Mouse (Mus musculus): ENCODE data around the gene Pum2. TPM values are rescaled to one million over a fixed set of nuclear protein-coding genes. Genes with fewer than 3 reads are reported as not detected.

The Pum2 gene
- polyA plus RNA-seq, 2 experiments = 57.5 to 64.3 TPM

- no peak for ATAC-seq (ENCODE audit: low FRiP score, low read depth)
- Histone ChIP-seq H3K27me3 (ENCODE audit: control insufficient read depth, insufficient read depth, low read length) (no peaks in the 10 kb centered on the region), H3K27ac (replicated peaks; ENCODE audit: low read depth, low read length) (no peak overlapping the region), H3K4me1 (ENCODE audit: control insufficient read depth, insufficient read depth, low read length) (0 out of 2 replicates have a peak, but pooled peaks cover 6% of the 10 kb centered on the region), H3K36me3 (ENCODE audit: control insufficient read depth, insufficient read depth, low read length) (peaks cover 57% of the 10 kb centered on the region), H3K9ac (ENCODE audit: low read depth, low read length, severe bottlenecking) (no peak overlapping the region), H3K4me3 (replicated peaks; ENCODE audit: low read length) (no peak overlapping the region), H3K4me2 (replicated peaks; ENCODE audit: low read depth, low read length, severe bottlenecking) (no peak overlapping the region), H3K9me3 (ENCODE audit: control insufficient read depth, low read length) (no peaks in the 10 kb centered on the region)
- 39% methylated on average over 2 of the region's 2 CpGs for WGBS
- peak; percentile 9 for DNase-seq (ENCODE audit: low spot score)
- TF ChIP-seq POLR2A (IDR thresholded peaks at IDR 0.05; ENCODE audit: borderline replicate concordance, extremely low read depth, insufficient read depth, insufficient read length) = no peak
Observed at GRCm38 (mm10) chr12:8728739-8729138, 54.8 kb downstream of the Pum2 start.

- H3K4me1 ChIP-seq (ENCODE audit: control insufficient read depth, insufficient read depth, low read length) = no peaks in the 10 kb centered on the region
- ATAC-seq (ENCODE audit: low FRiP score, low read depth) (no peak), DNase-seq (ENCODE audit: low spot score) (no peak)
- no peak for TF ChIP-seq POLR2A (IDR thresholded peaks at IDR 0.05; ENCODE audit: borderline replicate concordance, extremely low read depth, insufficient read depth, insufficient read length)
- H3K27me3 ChIP-seq (ENCODE audit: control insufficient read depth, insufficient read depth, low read length) = no peaks in the 10 kb centered on the region
- no peak overlapping the region for H3K27ac ChIP-seq (replicated peaks; ENCODE audit: low read depth, low read length)
- no peaks in the 10 kb centered on the region for H3K9me3 ChIP-seq (ENCODE audit: control insufficient read depth, low read length)
- no peak overlapping the region for H3K4me3 ChIP-seq (replicated peaks; ENCODE audit: low read length)
- no peak overlapping the region for H3K4me2 ChIP-seq (replicated peaks; ENCODE audit: low read depth, low read length, severe bottlenecking)
- H3K36me3 ChIP-seq (ENCODE audit: control insufficient read depth, insufficient read depth, low read length) = peaks cover 63% of the 10 kb centered on the region
- WGBS = 97% methylated on average over 2 of the region's 2 CpGs
- no peak overlapping the region for H3K9ac ChIP-seq (ENCODE audit: low read depth, low read length, severe bottlenecking)
Observed at GRCm38 (mm10) chr12:8753654-8754053, 79.7 kb downstream of the Pum2 start.

GRCm38 (mm10) chr12:8754116-8754515 lies 80.2 kb downstream of the Pum2 start:
- Histone ChIP-seq H3K9me3 (ENCODE audit: control insufficient read depth, low read length) (no peaks in the 10 kb centered on the region), H3K27me3 (ENCODE audit: control insufficient read depth, insufficient read depth, low read length) (no peaks in the 10 kb centered on the region), H3K4me3 (replicated peaks; ENCODE audit: low read length) (no peak overlapping the region), H3K4me2 (replicated peaks; ENCODE audit: low read depth, low read length, severe bottlenecking) (no peak overlapping the region), H3K36me3 (ENCODE audit: control insufficient read depth, insufficient read depth, low read length) (peaks cover 59% of the 10 kb centered on the region), H3K9ac (ENCODE audit: low read depth, low read length, severe bottlenecking) (no peak overlapping the region), H3K4me1 (ENCODE audit: control insufficient read depth, insufficient read depth, low read length) (no peaks in the 10 kb centered on the region), H3K27ac (replicated peaks; ENCODE audit: low read depth, low read length) (no peak overlapping the region)
- no peak for TF ChIP-seq POLR2A (IDR thresholded peaks at IDR 0.05; ENCODE audit: borderline replicate concordance, extremely low read depth, insufficient read depth, insufficient read length)
- DNase-seq (ENCODE audit: low spot score) (no peak), ATAC-seq (ENCODE audit: low FRiP score, low read depth) (no peak)
- WGBS = 85% methylated on average over 4 of the region's 4 CpGs

- no peaks in the 10 kb centered on the region for H3K27me3 ChIP-seq (ENCODE audit: control insufficient read depth, insufficient read depth, low read length)
- no peak overlapping the region for H3K4me3 ChIP-seq (replicated peaks; ENCODE audit: low read length)
- no peak overlapping the region for H3K4me2 ChIP-seq (replicated peaks; ENCODE audit: low read depth, low read length, severe bottlenecking)
- H3K36me3 ChIP-seq (ENCODE audit: control insufficient read depth, insufficient read depth, low read length) = peaks cover 30% of the 10 kb centered on the region
- ATAC-seq (ENCODE audit: low FRiP score, low read depth) (no peak), DNase-seq (ENCODE audit: low spot score) (no peak)
- H3K27ac ChIP-seq (replicated peaks; ENCODE audit: low read depth, low read length) = no peak overlapping the region
- no peak overlapping the region for H3K9ac ChIP-seq (ENCODE audit: low read depth, low read length, severe bottlenecking)
- no peaks in the 10 kb centered on the region for H3K9me3 ChIP-seq (ENCODE audit: control insufficient read depth, low read length)
- no peaks in the 10 kb centered on the region for H3K4me1 ChIP-seq (ENCODE audit: control insufficient read depth, insufficient read depth, low read length)
- WGBS = 95% methylated on average over 3 of the region's 3 CpGs
- no peak for TF ChIP-seq POLR2A (IDR thresholded peaks at IDR 0.05; ENCODE audit: borderline replicate concordance, extremely low read depth, insufficient read depth, insufficient read length)
Observed at GRCm38 (mm10) chr12:8758029-8758428, 84.1 kb downstream of the Pum2 start.

GRCm38 (mm10) chr12:8759115-8759514 lies 85.2 kb downstream of the Pum2 start:
- H3K9me3 ChIP-seq (ENCODE audit: control insufficient read depth, low read length) = no peaks in the 10 kb centered on the region
- no peak overlapping the region for H3K4me2 ChIP-seq (replicated peaks; ENCODE audit: low read depth, low read length, severe bottlenecking)
- no peak overlapping the region for H3K27ac ChIP-seq (replicated peaks; ENCODE audit: low read depth, low read length)
- no peaks in the 10 kb centered on the region for H3K27me3 ChIP-seq (ENCODE audit: control insufficient read depth, insufficient read depth, low read length)
- no peaks in the 10 kb centered on the region for H3K4me1 ChIP-seq (ENCODE audit: control insufficient read depth, insufficient read depth, low read length)
- H3K9ac ChIP-seq (ENCODE audit: low read depth, low read length, severe bottlenecking) = no peak overlapping the region
- WGBS = 83% methylated on average over 4 of the region's 4 CpGs
- DNase-seq (ENCODE audit: low spot score) (no peak), ATAC-seq (ENCODE audit: low FRiP score, low read depth) (no peak)
- H3K4me3 ChIP-seq (replicated peaks; ENCODE audit: low read length) = no peak overlapping the region
- peaks cover 19% of the 10 kb centered on the region for H3K36me3 ChIP-seq (ENCODE audit: control insufficient read depth, insufficient read depth, low read length)
- TF ChIP-seq POLR2A (IDR thresholded peaks at IDR 0.05; ENCODE audit: borderline replicate concordance, extremely low read depth, insufficient read depth, insufficient read length) = no peak

- no peak for ATAC-seq (ENCODE audit: low FRiP score, low read depth)
- H3K9ac ChIP-seq (ENCODE audit: low read depth, low read length, severe bottlenecking) = no peak overlapping the region
- peaks cover 13% of the 10 kb centered on the region for H3K36me3 ChIP-seq (ENCODE audit: control insufficient read depth, insufficient read depth, low read length)
- no peak overlapping the region for H3K4me3 ChIP-seq (replicated peaks; ENCODE audit: low read length)
- H3K27ac ChIP-seq (replicated peaks; ENCODE audit: low read depth, low read length) = no peak overlapping the region
- no peak overlapping the region for H3K4me2 ChIP-seq (replicated peaks; ENCODE audit: low read depth, low read length, severe bottlenecking)
- TF ChIP-seq POLR2A (IDR thresholded peaks at IDR 0.05; ENCODE audit: borderline replicate concordance, extremely low read depth, insufficient read depth, insufficient read length) = no peak
- H3K9me3 ChIP-seq (ENCODE audit: control insufficient read depth, low read length) = no peaks in the 10 kb centered on the region
- H3K27me3 ChIP-seq (ENCODE audit: control insufficient read depth, insufficient read depth, low read length) = no peaks in the 10 kb centered on the region
- H3K4me1 ChIP-seq (ENCODE audit: control insufficient read depth, insufficient read depth, low read length) = no peaks in the 10 kb centered on the region
- DNase-seq (ENCODE audit: low spot score) = no peak
- 86% methylated on average over 6 of the region's 6 CpGs for WGBS
Observed at GRCm38 (mm10) chr12:8759779-8760178, 85.8 kb downstream of the Pum2 start.

Measured in limb, embryonic 14.5 days (tissue).